Mouse (Mus musculus) ES-Bruce4 (cell line): ENCODE data around the gene Dnajc3.

Experiments used
- CTCF ChIP-seq: IDR thresholded peaks from one replicate; pipeline ENCODE4 v1.8.1; 2011; ENCODE audit warnings: low read depth, low read length
- POLR2A ChIP-seq: IDR thresholded peaks from one replicate; pipeline ENCODE4 v1.8.1; 2011; ENCODE audit warnings: low read length; ENCODE audit not compliant: insufficient read depth

DNA sequence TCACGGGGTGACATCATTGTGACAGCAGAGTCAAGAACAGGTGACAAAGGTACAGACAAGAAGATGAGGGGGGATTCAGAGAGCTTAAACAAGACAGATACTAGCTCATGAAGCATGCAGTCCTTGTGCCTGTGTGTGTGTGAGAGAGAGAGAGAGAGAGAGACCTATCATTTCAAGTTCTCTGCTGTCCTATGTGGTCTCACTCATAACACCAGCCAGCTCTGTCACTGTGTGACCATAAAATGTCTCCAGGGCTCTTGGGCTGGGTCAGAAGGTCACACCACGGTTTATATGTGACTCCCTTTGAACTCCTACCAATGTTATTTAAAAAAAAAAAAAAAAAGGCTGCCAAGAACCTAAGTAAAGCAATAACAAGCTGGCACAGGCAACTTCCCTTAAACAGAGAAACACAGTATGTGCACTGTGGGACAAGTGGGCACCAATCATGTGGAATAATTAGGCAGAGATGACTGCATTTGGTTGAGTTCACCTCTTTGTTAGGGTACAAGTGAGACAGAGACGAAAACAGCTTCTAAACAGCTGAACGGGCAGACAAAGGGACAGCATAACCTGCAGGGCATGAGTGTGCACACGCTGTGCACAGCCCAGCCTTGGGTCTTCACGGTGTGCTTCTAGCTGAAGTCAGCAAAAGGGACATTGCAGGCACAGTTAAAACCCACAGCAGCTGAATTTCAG lies 33.8 kb upstream of the Dnajc3 start:
- TF ChIP-seq POLR2A (no peak), CTCF (no peak)
